Mouse (Mus musculus) brain, embryonic 14.5 days (tissue): ENCODE data around the gene Abcf1.
A peak's percentile ranks its signal among the peaks of the same experiment; 100 is the strongest.

ENCODE experiments used
- CTCF ChIP-seq: fragments of 200-500 bp; IDR thresholded peaks from 2 replicates; pipeline ENCODE4 v1.5.1; 2012; ENCODE audit warnings: inconsistent platforms, mild to moderate bottlenecking, moderate library complexity, borderline replicate concordance; ENCODE audit not compliant: insufficient read depth, insufficient read length; ENCODE audit errors: extremely low read depth
- POLR2A ChIP-seq: fragments of 200-500 bp; IDR thresholded peaks from 2 replicates; pipeline ENCODE4 v1.6.1; 2012; ENCODE audit warnings: mild to moderate bottlenecking, inconsistent platforms, borderline replicate concordance; ENCODE audit not compliant: poor library complexity, insufficient read depth, insufficient read length, severe bottlenecking; ENCODE audit errors: extremely low read depth

- TF ChIP-seq CTCF: peak; percentile 92
- TF ChIP-seq POLR2A: no peak
These were observed 27.4 kb upstream of the Abcf1 start for GRCm38 (mm10) chr17:35996949-35997348.
